Mouse (Mus musculus) limb, embryonic 14.5 days (tissue): Measurements from ENCODE around the gene Phip. TPM values are rescaled to one million over a fixed set of nuclear protein-coding genes. Genes with fewer than 3 reads are reported as not detected.
A peak's percentile ranks its signal among the peaks of the same experiment; 100 is the strongest.

Experiments used
- ATAC-seq: fragments of 200-750 bp; cut with Nextera tagmentation; 2 replicates; pipeline ENCODE4 v1.8.0; 2017; ENCODE audit warnings: low read depth, moderate number of reproducible peaks, moderate TSS enrichment; ENCODE audit not compliant: low FRiP score
- DNase-seq: peaks from one replicate; pipeline ENCODE4 v3.0.0-alpha.2; 2015; ENCODE audit warnings: low spot score
- H3K27ac ChIP-seq: fragments of 300-500 bp; sonication (generic); replicated peaks from 2 replicates; pipeline ENCODE4 v1.5.1; 2014; ENCODE audit warnings: low read depth, mild to moderate bottlenecking, low read length, moderate library complexity, mixed read lengths
- H3K27me3 ChIP-seq: fragments of 300-500 bp; sonication (generic); 2 replicates; pipeline ENCODE4 v1.6.1; 2014; ENCODE audit warnings: low read length, mixed read lengths; ENCODE audit not compliant: control insufficient read depth, insufficient read depth
- H3K36me3 ChIP-seq: fragments of 300-500 bp; sonication (generic); 2 replicates; pipeline ENCODE4 v1.6.1; 2014; ENCODE audit warnings: mild to moderate bottlenecking, low read length, moderate library complexity, mixed read lengths; ENCODE audit not compliant: control insufficient read depth, insufficient read depth
- H3K4me1 ChIP-seq: fragments of 300-500 bp; sonication (generic); 2 replicates; pipeline ENCODE4 v1.6.1; 2014; ENCODE audit warnings: antibody characterized with exemption, low read length, mixed read lengths; ENCODE audit not compliant: control insufficient read depth, insufficient read depth
- H3K4me2 ChIP-seq: fragments of 300-500 bp; sonication (generic); replicated peaks from 2 replicates; pipeline ENCODE4 v1.6.1; 2014; ENCODE audit warnings: low read depth, mild to moderate bottlenecking, low read length, moderate library complexity; ENCODE audit not compliant: severe bottlenecking
- H3K4me3 ChIP-seq: fragments of 300-500 bp; sonication (generic); replicated peaks from 2 replicates; pipeline ENCODE4 v1.5.1; 2014; ENCODE audit warnings: low read length
- H3K9ac ChIP-seq: fragments of 300-500 bp; sonication (generic); 2 replicates; pipeline ENCODE4 v1.6.1; 2014; ENCODE audit warnings: mild to moderate bottlenecking, low read depth, low read length, moderate library complexity; ENCODE audit not compliant: severe bottlenecking
- H3K9me3 ChIP-seq: fragments of 300-500 bp; sonication (generic); 2 replicates; pipeline ENCODE4 v1.6.1; 2016; ENCODE audit warnings: low read length; ENCODE audit not compliant: control insufficient read depth
- POLR2A ChIP-seq: fragments of 200-500 bp; IDR thresholded peaks from 2 replicates; pipeline ENCODE4 v1.8.0; 2012; ENCODE audit warnings: inconsistent platforms, mild to moderate bottlenecking, moderate library complexity, borderline replicate concordance; ENCODE audit not compliant: insufficient read depth, insufficient read length; ENCODE audit errors: extremely low read depth
- WGBS: fragments of 180-500 bp; shearing (Covaris S2); extraction: QIAGEN DNeasy Blood & Tissue Kit; methylation state at CpG from one replicate; pipeline ENCODE4 v1.1.7; 2014; 5-methylcytosine and 5-hydroxymethylcytosine counted together
- polyA plus RNA-seq, 2 experiments: library from polyadenylated mRNA; depleted of rRNA in 1 of 2; stranded (reverse) in 1 of 2; unstranded in 1 of 2; fragments of >200 nt; fragmentation: Nextera tagmentation in 1 of 2; extraction: Ambion mirVana in 1 of 2; gene quantifications; 2 replicates each; pipeline versions ENCODE4 v1.2.1 to v1.2.3; 2012 to 2014

Phip gene
- polyA plus RNA-seq, 2 experiments: 16.9 to 84.1 TPM

DNA sequence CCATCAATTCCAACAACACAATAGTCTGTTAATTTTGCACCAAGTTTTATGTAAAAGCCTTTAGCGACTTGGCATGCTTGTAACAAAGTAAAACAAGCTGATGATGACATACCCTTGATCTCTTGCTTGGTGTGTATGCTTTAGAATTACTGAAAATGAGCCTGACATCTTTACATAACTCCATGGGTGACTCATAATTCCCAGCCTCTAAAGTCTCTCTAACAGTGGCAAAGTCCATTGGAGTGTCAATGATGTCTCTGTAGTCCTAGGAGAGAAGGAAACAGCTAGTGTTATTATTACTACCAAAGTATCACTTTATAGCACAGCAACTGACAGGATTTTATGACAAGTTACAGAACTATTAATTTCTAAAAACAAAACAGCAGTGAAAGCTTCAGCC, 98.2 kb downstream of the Phip start:
- Histone ChIP-seq H3K36me3 (peaks cover 72% of the 10 kb centered on the region), H3K4me1 (no peaks in the 10 kb centered on the region), H3K4me2 (no peak overlapping the region), H3K27ac (no peak overlapping the region), H3K9ac (no peak overlapping the region), H3K27me3 (no peaks in the 10 kb centered on the region), H3K9me3 (no peaks in the 10 kb centered on the region), H3K4me3 (no peak overlapping the region)
- no peak for TF ChIP-seq POLR2A
- no peak for ATAC-seq
- no peak for DNase-seq
- WGBS: 90% methylated on average over 1 of the region's 1 CpGs

- Histone ChIP-seq H3K4me1 (no peaks in the 10 kb centered on the region), H3K9ac (no peak overlapping the region), H3K9me3 (no peaks in the 10 kb centered on the region), H3K27ac (no peak overlapping the region), H3K36me3 (peaks cover 27% of the 10 kb centered on the region), H3K27me3 (no peaks in the 10 kb centered on the region), H3K4me3 (no peak overlapping the region), H3K4me2 (no peak overlapping the region)
- ATAC-seq (no peak), DNase-seq (no peak)
- WGBS: 89% methylated on average over 3 of the region's 3 CpGs
- no peak for TF ChIP-seq POLR2A
These were observed 107.6 kb downstream of the Phip start for GRCm38 (mm10) chr9:82867698-82868097.

- H3K4me2 ChIP-seq: no peak overlapping the region
- TF ChIP-seq POLR2A: no peak
- no peak overlapping the region for H3K4me3 ChIP-seq
- H3K27me3 ChIP-seq: no peaks in the 10 kb centered on the region
- H3K4me1 ChIP-seq: no peaks in the 10 kb centered on the region
- DNase-seq (no peak), ATAC-seq (no peak)
- H3K36me3 ChIP-seq: peaks cover 17% of the 10 kb centered on the region
- WGBS: 93% methylated on average over 1 of the region's 1 CpGs
- no peak overlapping the region for H3K9ac ChIP-seq
- no peaks in the 10 kb centered on the region for H3K9me3 ChIP-seq
- H3K27ac ChIP-seq: no peak overlapping the region
These were observed 109.2 kb downstream of the Phip start for GRCm38 (mm10) chr9:82866121-82866520.

DNA sequence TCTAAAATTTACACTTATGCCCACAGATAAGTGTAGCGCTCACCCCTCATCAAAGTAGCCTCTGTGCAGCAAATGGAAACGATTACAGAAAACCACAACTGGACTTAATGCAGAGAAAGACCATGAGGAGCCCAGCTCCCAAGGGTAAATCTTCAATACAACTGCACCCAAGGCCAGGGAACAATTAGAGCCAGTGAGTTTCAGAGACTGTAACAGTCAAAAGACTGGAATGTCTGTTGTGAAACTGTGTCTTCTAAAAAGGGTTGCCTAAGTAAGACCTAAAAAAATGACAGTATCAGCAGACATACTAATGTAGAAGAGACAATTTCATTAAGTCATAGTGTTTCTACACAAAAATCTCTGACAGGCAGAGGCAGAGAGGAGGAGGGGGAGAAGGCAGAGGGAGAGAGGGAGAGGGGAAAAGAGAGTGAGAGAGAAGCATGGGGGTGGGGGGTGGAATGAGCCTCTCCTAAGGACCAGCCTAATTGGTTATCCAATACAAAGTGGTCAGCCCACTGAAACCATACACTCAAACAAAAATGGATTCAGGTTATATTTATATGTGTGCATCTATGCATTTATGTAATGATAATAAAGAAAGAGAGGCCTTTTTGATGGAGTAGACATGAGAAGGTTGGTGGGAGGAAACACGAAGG, 113.4 kb downstream of the Phip start:
- no peak overlapping the region for H3K4me3 ChIP-seq
- H3K27me3 ChIP-seq: no peaks in the 10 kb centered on the region
- H3K9me3 ChIP-seq: no peaks in the 10 kb centered on the region
- no peak for TF ChIP-seq POLR2A
- H3K36me3 ChIP-seq: 0 out of 2 replicates have a peak, but pooled peaks cover 2% of the 10 kb centered on the region
- no peaks in the 10 kb centered on the region for H3K4me1 ChIP-seq
- H3K4me2 ChIP-seq: no peak overlapping the region
- H3K9ac ChIP-seq: no peak overlapping the region
- WGBS: 82% methylated on average over 3 of the region's 3 CpGs
- ATAC-seq (no peak), DNase-seq (no peak)
- H3K27ac ChIP-seq: no peak overlapping the region

- peak; percentile 13 for DNase-seq
- 74% methylated on average over 4 of the region's 4 CpGs for WGBS
- Histone ChIP-seq H3K27ac (no peak overlapping the region), H3K4me2 (no peak overlapping the region), H3K4me1 (no peaks in the 10 kb centered on the region), H3K9me3 (no peaks in the 10 kb centered on the region), H3K27me3 (no peaks in the 10 kb centered on the region), H3K9ac (no peak overlapping the region), H3K36me3 (0 out of 2 replicates have a peak, but pooled peaks cover 2% of the 10 kb centered on the region), H3K4me3 (no peak overlapping the region)
- ATAC-seq: no peak
- TF ChIP-seq POLR2A: no peak
These were observed 114.0 kb downstream of the Phip start for GRCm38 (mm10) chr9:82861316-82861715.
